Mouse (Mus musculus): ENCODE data around the gene Armcx4. TPM values are rescaled to one million over a fixed set of nuclear protein-coding genes. Genes with fewer than 3 reads are reported as not detected.
A peak's percentile ranks its signal among the peaks of the same experiment; 100 is the strongest.
"Not testable (repeated sequence)": the region's sequence is repeated elsewhere in the genome, so short reads cannot be mapped to it uniquely, and the experiment has no call there.

Gene Armcx4
- polyA plus RNA-seq, 1 experiment from 2014 or later, result 6.3 TPM

DNA sequence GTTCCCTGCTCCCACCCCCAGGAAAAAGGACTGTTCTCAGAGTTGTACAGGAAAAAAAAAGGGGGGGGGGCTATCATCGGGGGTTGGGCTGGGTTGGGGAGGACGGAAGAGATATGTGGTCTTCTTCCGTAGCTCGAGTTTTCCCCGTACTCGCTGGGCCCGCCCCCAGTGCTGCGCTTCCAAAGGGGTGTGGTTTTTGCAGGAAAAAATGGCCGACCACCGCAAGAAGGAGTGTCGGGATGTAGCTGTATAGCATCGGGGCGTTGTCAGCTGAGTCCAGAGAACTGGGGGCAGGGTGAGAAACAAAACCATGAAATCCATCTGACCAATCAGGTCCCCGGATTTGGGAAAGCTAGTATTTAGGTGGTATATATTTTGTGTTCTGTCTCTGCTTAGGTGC lies 32.2 kb downstream of the Armcx4 start:
- DNase-seq (ENCODE audit: low spot score) (peak; percentile 63), ATAC-seq (ENCODE audit: insufficient number of reproducible peaks, low FRiP score, low TSS enrichment, low read depth) (peak; percentile 75)
- peak overlapping the region; percentile 44 for H3K4me3 ChIP-seq (ENCODE audit: low read depth, low read length)
- peak overlapping the region; percentile 62; the same call in 1 of the 2 replicates for H3K9ac ChIP-seq (ENCODE audit: low read length)
- no peak overlapping the region for H3K27ac ChIP-seq (replicated peaks; ENCODE audit: low read depth, low read length)
- H3K36me3 ChIP-seq (ENCODE audit: control insufficient read depth, insufficient read depth, low read length), result no peaks in the 10 kb centered on the region
- no peaks in the 10 kb centered on the region for H3K4me1 ChIP-seq (ENCODE audit: control insufficient read depth, insufficient read depth, low read length)
- H3K9me3 ChIP-seq (ENCODE audit: control insufficient read depth, low read length), result no peaks in the 10 kb centered on the region
- 0 out of 2 replicates have a peak, but pooled peaks cover 2% of the 10 kb centered on the region for H3K27me3 ChIP-seq (ENCODE audit: control insufficient read depth, insufficient read depth, low read length)
- WGBS, result 26% methylated on average over 14 of the region's 14 CpGs
- peak overlapping the region; percentile 43 for H3K4me2 ChIP-seq (ENCODE audit: low read depth, severe bottlenecking)

DNA sequence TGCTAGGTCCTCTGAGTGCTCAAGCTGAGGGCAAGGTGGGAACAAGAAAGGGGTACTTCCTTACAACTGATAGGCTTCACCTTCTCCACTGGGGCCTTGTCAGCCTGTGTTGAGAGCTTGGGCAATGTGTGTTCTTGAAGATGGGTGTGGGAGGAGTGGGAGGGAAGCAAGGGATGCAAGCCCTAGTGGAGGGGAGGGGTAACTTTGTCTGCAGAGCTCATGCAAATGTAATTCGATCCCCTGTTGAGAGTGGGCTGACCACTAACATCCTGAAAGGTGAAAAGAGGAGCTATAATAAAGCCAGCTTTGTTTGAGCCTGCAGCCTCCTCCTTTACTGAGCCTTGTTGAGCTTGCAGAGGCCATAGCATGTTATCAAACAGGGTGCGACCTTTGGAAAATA lies 37.4 kb downstream of the Armcx4 start:
- not testable (repeated sequence) for H3K9me3 ChIP-seq (ENCODE audit: control insufficient read depth, low read length); H3K4me1 ChIP-seq (ENCODE audit: control insufficient read depth, insufficient read depth, low read length); H3K27ac ChIP-seq (replicated peaks; ENCODE audit: low read depth, low read length); H3K27me3 ChIP-seq (ENCODE audit: control insufficient read depth, insufficient read depth, low read length); H3K4me2 ChIP-seq (ENCODE audit: low read depth, severe bottlenecking); H3K4me3 ChIP-seq (ENCODE audit: low read depth, low read length); DNase-seq (ENCODE audit: low spot score); H3K9ac ChIP-seq (ENCODE audit: low read length); H3K36me3 ChIP-seq (ENCODE audit: control insufficient read depth, insufficient read depth, low read length)
- peak; percentile 75 for ATAC-seq (ENCODE audit: insufficient number of reproducible peaks, low FRiP score, low TSS enrichment, low read depth)
- WGBS, result 42% methylated on average over 1 of the region's 2 CpGs

DNA sequence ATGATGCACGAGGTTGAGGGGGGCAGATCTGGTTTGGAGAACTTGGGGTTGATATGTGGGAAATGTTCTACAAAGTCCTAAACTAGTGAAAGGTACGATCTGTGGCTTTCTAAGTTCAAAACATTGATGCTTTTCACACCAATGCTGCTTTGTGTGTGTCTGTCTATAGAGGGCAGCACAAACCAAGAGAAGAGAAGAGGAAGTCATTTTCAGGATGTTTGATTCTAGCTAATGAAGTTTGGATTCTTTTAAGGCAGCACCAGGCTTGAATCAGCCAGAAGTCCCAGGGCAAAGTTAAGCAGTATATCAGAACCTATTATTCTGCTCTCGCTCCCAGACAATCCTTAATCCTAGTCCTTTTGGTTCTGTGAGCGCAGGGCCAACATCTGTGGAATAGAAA lies 43.5 kb downstream of the Armcx4 start:
- Histone ChIP-seq H3K27me3 (ENCODE audit: control insufficient read depth, insufficient read depth, low read length) (no peaks in the 10 kb centered on the region), H3K4me3 (ENCODE audit: low read depth, low read length) (no peak overlapping the region), H3K27ac (replicated peaks; ENCODE audit: low read depth, low read length) (no peak overlapping the region), H3K9ac (ENCODE audit: low read length) (no peak overlapping the region), H3K36me3 (ENCODE audit: control insufficient read depth, insufficient read depth, low read length) (no peaks in the 10 kb centered on the region), H3K9me3 (ENCODE audit: control insufficient read depth, low read length) (no peaks in the 10 kb centered on the region), H3K4me2 (ENCODE audit: low read depth, severe bottlenecking) (no peak overlapping the region), H3K4me1 (ENCODE audit: control insufficient read depth, insufficient read depth, low read length) (no peaks in the 10 kb centered on the region)
- no peak for ATAC-seq (ENCODE audit: insufficient number of reproducible peaks, low FRiP score, low TSS enrichment, low read depth)
- no peak for DNase-seq (ENCODE audit: low spot score)
- 53% methylated on average over 4 of the region's 4 CpGs for WGBS

DNA sequence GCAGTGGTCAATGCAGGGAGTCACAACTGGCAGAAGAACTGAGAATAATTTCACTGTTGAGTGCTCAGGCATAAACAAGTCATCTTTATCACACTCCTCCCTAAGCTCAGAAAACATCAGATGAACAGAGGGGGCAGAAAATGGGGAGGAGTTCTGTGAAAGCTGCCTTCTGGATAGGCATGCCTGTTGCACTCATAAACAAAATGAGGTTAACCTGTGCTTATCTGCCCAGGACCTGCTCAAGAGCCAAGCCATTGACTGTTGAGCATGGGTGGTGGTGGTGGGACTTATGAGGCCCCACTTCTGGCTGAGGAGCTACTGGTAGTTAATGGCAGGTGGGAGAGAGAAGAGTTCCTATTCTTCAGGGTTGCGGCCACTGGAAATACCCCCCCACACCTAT lies 51.5 kb downstream of the Armcx4 start:
- H3K4me1 ChIP-seq (ENCODE audit: control insufficient read depth, insufficient read depth, low read length), result no peaks in the 10 kb centered on the region
- ATAC-seq (ENCODE audit: insufficient number of reproducible peaks, low FRiP score, low TSS enrichment, low read depth), result no peak
- peaks cover 3% of the 10 kb centered on the region; the same call in 1 of the 2 replicates for H3K27me3 ChIP-seq (ENCODE audit: control insufficient read depth, insufficient read depth, low read length)
- H3K9ac ChIP-seq (ENCODE audit: low read length), result no peak overlapping the region
- WGBS, result 100% methylated on average over 1 of the region's 1 CpGs
- H3K36me3 ChIP-seq (ENCODE audit: control insufficient read depth, insufficient read depth, low read length), result no peaks in the 10 kb centered on the region
- no peak for DNase-seq (ENCODE audit: low spot score)
- H3K4me3 ChIP-seq (ENCODE audit: low read depth, low read length), result no peak overlapping the region
- no peak overlapping the region for H3K27ac ChIP-seq (replicated peaks; ENCODE audit: low read depth, low read length)
- H3K4me2 ChIP-seq (ENCODE audit: low read depth, severe bottlenecking), result no peak overlapping the region
- H3K9me3 ChIP-seq (ENCODE audit: control insufficient read depth, low read length), result no peaks in the 10 kb centered on the region

DNA sequence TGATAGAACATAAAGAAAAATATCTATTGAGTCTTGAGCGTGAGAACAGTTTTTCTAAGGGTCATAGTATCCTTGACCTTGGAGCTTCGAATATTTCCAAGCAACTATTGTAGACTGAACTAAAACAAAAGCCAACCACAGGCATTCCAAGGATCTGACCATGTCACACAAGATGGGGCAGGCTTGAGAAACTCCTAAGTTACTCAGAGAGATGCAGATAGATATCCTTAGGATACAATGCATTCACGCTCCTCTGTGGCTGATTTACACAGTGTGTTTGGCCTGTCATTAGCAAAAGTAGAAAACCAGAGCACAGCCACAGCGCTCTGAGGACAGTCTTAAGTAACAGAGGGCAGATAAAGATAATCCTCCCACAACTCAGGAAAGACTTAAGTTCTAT lies 52.8 kb downstream of the Armcx4 start:
- Histone ChIP-seq H3K36me3 (ENCODE audit: control insufficient read depth, insufficient read depth, low read length) (no peaks in the 10 kb centered on the region), H3K4me1 (ENCODE audit: control insufficient read depth, insufficient read depth, low read length) (no peaks in the 10 kb centered on the region), H3K9me3 (ENCODE audit: control insufficient read depth, low read length) (no peaks in the 10 kb centered on the region), H3K4me2 (ENCODE audit: low read depth, severe bottlenecking) (no peak overlapping the region), H3K9ac (ENCODE audit: low read length) (no peak overlapping the region), H3K27ac (replicated peaks; ENCODE audit: low read depth, low read length) (no peak overlapping the region), H3K4me3 (ENCODE audit: low read depth, low read length) (no peak overlapping the region), H3K27me3 (ENCODE audit: control insufficient read depth, insufficient read depth, low read length) (peaks cover 3% of the 10 kb centered on the region; the same call in 1 of the 2 replicates)
- DNase-seq (ENCODE audit: low spot score) (no peak), ATAC-seq (ENCODE audit: insufficient number of reproducible peaks, low FRiP score, low TSS enrichment, low read depth) (no peak)
- WGBS, result 69% methylated on average over 4 of the region's 4 CpGs

DNA sequence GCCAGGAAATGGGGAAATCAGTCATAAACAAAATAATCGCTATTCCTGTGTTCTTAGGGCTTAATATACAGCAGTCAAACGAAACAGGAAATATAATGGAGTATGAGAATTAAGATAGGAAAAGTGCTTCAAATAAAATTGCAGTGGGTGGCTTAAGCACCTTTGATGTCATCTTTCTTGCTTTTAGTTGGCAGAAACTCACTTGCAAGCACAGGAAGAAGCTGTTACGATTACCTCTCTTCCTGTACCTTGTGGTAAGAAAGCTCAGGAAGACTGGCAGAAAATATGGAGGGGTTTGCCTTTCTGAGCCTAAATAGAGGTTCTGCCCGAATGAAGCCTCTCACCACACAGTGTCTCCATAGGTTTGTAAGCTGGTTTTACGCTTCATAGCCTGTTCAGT lies 55.5 kb downstream of the Armcx4 start:
- Histone ChIP-seq H3K9me3 (ENCODE audit: control insufficient read depth, low read length) (no peaks in the 10 kb centered on the region), H3K36me3 (ENCODE audit: control insufficient read depth, insufficient read depth, low read length) (no peaks in the 10 kb centered on the region), H3K4me3 (ENCODE audit: low read depth, low read length) (no peak overlapping the region), H3K27ac (replicated peaks; ENCODE audit: low read depth, low read length) (no peak overlapping the region), H3K4me1 (ENCODE audit: control insufficient read depth, insufficient read depth, low read length) (no peaks in the 10 kb centered on the region), H3K4me2 (ENCODE audit: low read depth, severe bottlenecking) (no peak overlapping the region), H3K9ac (ENCODE audit: low read length) (no peak overlapping the region), H3K27me3 (ENCODE audit: control insufficient read depth, insufficient read depth, low read length) (peaks cover 3% of the 10 kb centered on the region; the same call in 1 of the 2 replicates)
- ATAC-seq (ENCODE audit: insufficient number of reproducible peaks, low FRiP score, low TSS enrichment, low read depth) (no peak), DNase-seq (ENCODE audit: low spot score) (no peak)
- WGBS, result 78% methylated on average over 5 of the region's 5 CpGs

Other genes starting within 250 kb of the Armcx4 start
- not detected in 2 replicates for gene Taf7l, start 210.0 kb upstream of the Armcx4 start, polyA plus RNA-seq (2014; fragmentation: Nextera tagmentation; extraction: Ambion mirVana)
- gene Timm8a1, start 144.7 kb upstream of the Armcx4 start, polyA plus RNA-seq (2014; fragmentation: Nextera tagmentation; extraction: Ambion mirVana), result 79.4 and 81.4 TPM in 2 replicates
- gene Btk, start 102.9 kb upstream of the Armcx4 start, polyA plus RNA-seq (2014; fragmentation: Nextera tagmentation; extraction: Ambion mirVana), result 0.93 and 1.2 TPM in 2 replicates
- 425 and 470 TPM in 2 replicates for gene Rpl36a, start 100.9 kb upstream of the Armcx4 start, polyA plus RNA-seq (2014; fragmentation: Nextera tagmentation; extraction: Ambion mirVana)
- gene Gla, start 85.4 kb upstream of the Armcx4 start, polyA plus RNA-seq (2014; fragmentation: Nextera tagmentation; extraction: Ambion mirVana), result 4.0 and 5.1 TPM in 2 replicates
- gene Hnrnph2, start 85.3 kb upstream of the Armcx4 start, polyA plus RNA-seq (2014; fragmentation: Nextera tagmentation; extraction: Ambion mirVana), result 144 and 172 TPM in 2 replicates
- 44.3 and 47.1 TPM in 2 replicates for gene Armcx1, start 31.4 kb downstream of the Armcx4 start, polyA plus RNA-seq (2014; fragmentation: Nextera tagmentation; extraction: Ambion mirVana)
- 21.6 and 25.9 TPM in 2 replicates for gene Armcx6, start 64.9 kb downstream of the Armcx4 start, polyA plus RNA-seq (2014; fragmentation: Nextera tagmentation; extraction: Ambion mirVana)
- gene Armcx3, start 70.1 kb downstream of the Armcx4 start, polyA plus RNA-seq (2014; fragmentation: Nextera tagmentation; extraction: Ambion mirVana), result 51.9 and 55.2 TPM in 2 replicates
- 81.1 and 85.9 TPM in 2 replicates for gene Armcx2, start 122.7 kb downstream of the Armcx4 start, polyA plus RNA-seq (2014; fragmentation: Nextera tagmentation; extraction: Ambion mirVana)

Data from limb, embryonic 11.5 days (tissue).